Mouse (Mus musculus) testis, adult 2 months (tissue): Measurements from ENCODE around the gene Mast4.

ENCODE experiments used
- CTCF ChIP-seq: fragments of 200-500 bp; IDR thresholded peaks from 2 replicates; pipeline ENCODE4 v1.5.1; 2012; ENCODE audit warnings: low read depth, mild to moderate bottlenecking, inconsistent platforms, low read length, moderate library complexity; ENCODE audit not compliant: control insufficient read depth, insufficient read depth, insufficient replicate concordance
- POLR2A ChIP-seq: fragments of 200-500 bp; IDR thresholded peaks from 2 replicates; pipeline ENCODE4 v1.6.1; 2012; ENCODE audit warnings: low read depth, mild to moderate bottlenecking, inconsistent platforms, low read length, moderate library complexity; ENCODE audit not compliant: control insufficient read depth

- TF ChIP-seq CTCF (no peak), POLR2A (no peak)
Measured at GRCm38 (mm10) chr13:102963471-102963870, 370.8 kb downstream of the Mast4 start.
